Mouse (Mus musculus): Measurements from ENCODE around the gene Gpr34.

Gene Gpr34

GRCm38 (mm10) chrX:13670342-13670741 lies 38.5 kb downstream of the Gpr34 start:
- no peak for DNase-seq (ENCODE audit: extremely low read depth, low read depth)

GRCm38 (mm10) chrX:13673001-13673400 lies 41.1 kb downstream of the Gpr34 start:
- DNase-seq (ENCODE audit: extremely low read depth, low read depth): no peak

DNA sequence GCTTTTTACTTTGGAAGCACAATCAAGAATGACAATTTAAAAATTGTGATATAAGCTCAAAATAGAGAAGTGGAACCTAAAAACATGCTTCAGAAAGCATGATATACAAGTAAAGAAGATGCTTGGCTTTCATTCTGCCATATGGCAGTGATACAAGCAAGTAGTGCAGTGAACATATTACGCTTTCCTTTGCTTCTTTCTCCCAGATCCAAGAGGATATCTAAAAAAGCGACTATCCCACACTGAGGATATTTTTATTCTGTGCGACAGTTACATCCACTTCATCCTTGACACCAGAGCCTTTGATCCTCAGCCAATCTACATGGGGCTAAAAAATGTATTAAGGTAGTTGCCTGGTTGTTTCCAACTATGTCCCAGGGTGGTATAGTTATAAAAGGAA lies 49.9 kb downstream of the Gpr34 start:
- no peak for DNase-seq (ENCODE audit: extremely low read depth, low read depth)

DNA sequence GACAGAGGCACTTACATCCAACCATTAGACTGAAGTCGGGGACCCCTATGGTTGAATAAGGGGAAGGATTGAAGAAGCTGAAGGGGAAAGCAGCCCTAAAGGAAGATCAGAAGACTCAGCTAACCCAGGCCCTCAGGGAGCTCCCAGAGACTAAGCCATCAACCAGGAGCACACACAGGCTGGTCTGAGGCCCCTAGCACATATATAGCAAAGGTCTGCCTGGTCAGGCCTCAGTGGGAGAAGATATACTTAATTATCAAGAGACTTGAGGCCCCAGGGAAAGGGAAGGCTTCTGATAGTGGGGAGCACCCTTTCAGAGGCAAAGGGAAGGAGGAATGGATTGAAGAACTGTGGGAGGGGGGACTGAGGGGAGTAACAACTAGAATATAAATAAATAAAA lies 54.7 kb downstream of the Gpr34 start:
- no peak for DNase-seq (ENCODE audit: extremely low read depth, low read depth)

- no peak for DNase-seq (ENCODE audit: extremely low read depth, low read depth)
Observed at GRCm38 (mm10) chrX:13688356-13688755, 56.5 kb downstream of the Gpr34 start.

Measured in MEL-GATA-1-ER (cell line).